Mouse (Mus musculus): ENCODE data around the gene Irf2bpl. TPM values are rescaled to one million over a fixed set of nuclear protein-coding genes. Genes with fewer than 3 reads are reported as not detected.
A peak's percentile ranks its signal among the peaks of the same experiment; 100 is the strongest.

Gene Irf2bpl
- polyA plus RNA-seq (2012; fragmentation: generic; extraction: Trizol) = 49.7 TPM
- long read RNA-seq, experiment 1, full-length matches to known transcripts = 28 of 28 reads
- long read RNA-seq, experiment 1, partial matches to known transcripts = 0 of 28 reads
- long read RNA-seq, experiment 1, other reads (novel, unspliced or antisense) = 0 of 28 reads
- long read RNA-seq, experiment 2, full-length matches to known transcripts = 572 of 574 reads
- long read RNA-seq, experiment 2, partial matches to known transcripts = 0 of 574 reads
- long read RNA-seq, experiment 2, other reads (novel, unspliced or antisense) = 2 of 574 reads

DNA sequence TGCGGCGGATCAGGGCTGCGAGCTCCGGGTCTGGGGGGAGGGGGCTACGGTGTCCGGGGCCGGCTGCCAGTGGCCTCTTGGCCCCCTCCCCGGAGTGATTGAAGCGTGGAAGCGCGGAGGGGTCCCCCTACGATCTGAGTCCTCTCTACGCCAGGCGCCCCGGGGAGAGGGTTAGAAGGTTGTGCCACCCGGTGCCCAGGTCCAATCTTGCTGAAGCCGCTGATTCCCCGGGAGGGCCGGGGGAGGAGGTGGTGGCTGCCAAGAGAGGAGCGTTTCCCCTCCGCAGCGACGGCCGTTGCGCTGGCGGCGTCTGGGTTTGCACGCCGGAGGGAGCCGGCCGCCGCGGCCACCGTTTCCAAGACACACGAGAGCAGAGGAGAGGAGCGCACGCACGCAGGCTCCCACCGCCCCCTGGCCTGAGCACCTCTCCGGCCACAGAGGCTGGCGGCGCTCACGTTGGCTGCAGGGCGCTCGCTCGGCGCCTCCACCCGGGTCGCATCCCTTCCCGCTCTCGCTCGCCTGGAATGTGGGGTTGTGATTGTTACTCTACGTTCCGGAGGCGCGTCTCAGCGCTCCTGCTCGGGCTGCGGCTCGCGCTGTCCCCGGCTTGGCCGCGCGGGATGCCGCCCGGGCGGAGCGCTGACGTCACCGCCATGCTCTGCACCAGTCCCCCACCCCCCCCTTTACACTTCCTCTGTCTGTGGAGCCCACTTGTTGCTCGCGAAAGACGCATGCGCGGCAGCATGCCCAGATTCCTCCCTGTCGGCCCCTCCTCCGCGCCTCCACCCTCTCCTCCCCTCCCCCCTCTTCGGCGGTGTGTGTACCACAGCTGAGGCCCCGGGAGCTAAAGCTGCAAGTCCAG lies at the start of gene Irf2bpl:
Irf2bpl (minus strand) TSS at position 602 of the 862 bp plus-strand sequence.
- Histone ChIP-seq H3K4me3 (ENCODE audit: insufficient read depth, poor library complexity, severe bottlenecking) (peak within 1 kb of the TSS; percentile 92), H3K79me2 (ENCODE audit: control insufficient read depth, insufficient read depth) (peaks cover 72% of the 10 kb centered on the region), H3K36me3 (ENCODE audit: control insufficient read depth, insufficient read depth) (peaks cover 22% of the 10 kb centered on the region), H3K79me3 (ENCODE audit: low read depth) (peaks cover 43% of the 10 kb centered on the region), H3K27me3 (ENCODE audit: control insufficient read depth, insufficient read depth, insufficient read length) (no peaks in the 10 kb centered on the region), H3ac (ENCODE audit: control insufficient read depth, insufficient read length, low read depth) (peak within 1 kb of the TSS; percentile 100)
- TF ChIP-seq MYOD1 (IDR thresholded peaks at IDR 0.05; ENCODE audit: control insufficient read depth, insufficient read length, low read depth) (no peak), MAX (IDR thresholded peaks at IDR 0.05) (peak; percentile 74)

DNA sequence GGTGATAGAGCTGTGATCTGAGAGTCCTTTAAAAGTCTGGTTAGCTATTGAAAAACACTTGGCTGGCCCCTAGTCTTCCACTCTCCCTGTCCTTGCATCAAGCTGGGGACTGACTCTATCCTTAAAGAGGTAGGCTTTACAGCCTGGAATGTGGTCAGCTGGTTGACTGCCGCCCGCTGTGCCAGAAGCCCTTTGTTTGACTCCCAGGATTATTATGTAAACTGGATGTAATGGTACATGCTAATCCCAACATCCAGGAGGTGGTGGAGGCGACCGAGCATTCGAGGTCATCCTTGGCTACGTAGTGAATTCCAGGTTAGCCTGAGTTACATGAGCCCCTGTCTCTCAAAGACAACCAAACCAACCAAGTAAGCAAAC lies 48.0 kb upstream of the Irf2bpl start:
- Histone ChIP-seq H3K79me3 (ENCODE audit: low read depth) (no peaks in the 10 kb centered on the region), H3K36me3 (ENCODE audit: control insufficient read depth, insufficient read depth) (no peaks in the 10 kb centered on the region), H3K79me2 (ENCODE audit: control insufficient read depth, insufficient read depth) (no peaks in the 10 kb centered on the region), H3K27me3 (ENCODE audit: control insufficient read depth, insufficient read depth, insufficient read length) (no peaks in the 10 kb centered on the region), H3ac (ENCODE audit: control insufficient read depth, insufficient read length, low read depth) (no peak overlapping the region), H3K4me3 (ENCODE audit: insufficient read depth, poor library complexity, severe bottlenecking) (no peak overlapping the region)
- no peak for TF ChIP-seq CTCF (IDR thresholded peaks at IDR 0.05; ENCODE audit: control insufficient read depth, insufficient read depth, insufficient read length)
- TF ChIP-seq MYOG (IDR thresholded peaks at IDR 0.05; ENCODE audit: control insufficient read depth, extremely low read depth, insufficient read length) = no peak
- no peak for TF ChIP-seq MYOD1 (IDR thresholded peaks at IDR 0.05; ENCODE audit: control insufficient read depth, insufficient read length, low read depth)
- no peak for TF ChIP-seq USF1 (IDR thresholded peaks at IDR 0.05; ENCODE audit: low read depth)
- TF ChIP-seq MAX (IDR thresholded peaks at IDR 0.05) = no peak
- TF ChIP-seq FOSL1 (IDR thresholded peaks at IDR 0.05; ENCODE audit: insufficient read depth, low read length, poor library complexity, severe bottlenecking) = no peak
- no peak for TF ChIP-seq CEBPB (IDR thresholded peaks at IDR 0.05; ENCODE audit: low read depth)

DNA sequence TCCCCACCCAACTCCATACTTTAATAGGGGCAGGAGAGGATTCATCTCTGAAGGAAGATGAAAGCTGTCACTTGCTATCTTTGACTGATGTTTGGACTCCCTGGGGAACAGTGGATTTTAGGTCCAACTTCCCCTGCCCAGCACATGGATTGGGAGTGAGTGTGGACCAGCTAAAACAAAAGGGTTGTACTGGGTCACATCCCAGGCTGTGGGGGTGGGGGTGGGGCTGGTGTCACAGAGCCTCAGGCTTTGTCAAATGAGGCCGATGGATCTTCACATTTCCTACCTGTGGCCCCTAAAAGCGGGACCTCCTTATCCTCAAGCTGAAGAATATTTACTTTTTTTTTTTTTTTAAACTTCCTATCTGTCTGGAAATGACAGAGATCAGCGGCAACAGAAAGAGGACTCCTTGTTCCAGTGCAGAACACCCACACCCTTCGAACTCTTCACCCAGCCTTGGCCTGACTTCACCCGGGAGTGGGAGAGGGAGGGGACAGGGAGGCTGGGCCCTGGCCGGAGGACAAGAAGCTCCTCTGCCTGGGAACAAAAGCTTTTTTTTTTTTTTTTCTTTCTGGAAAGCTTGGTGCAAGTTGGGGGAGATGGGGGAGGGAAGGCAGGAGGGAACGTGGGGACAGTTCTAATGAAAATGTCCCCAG lies 47.4 kb upstream of the Irf2bpl start:
- H3K36me3 ChIP-seq (ENCODE audit: control insufficient read depth, insufficient read depth) = no peaks in the 10 kb centered on the region
- H3K27me3 ChIP-seq (ENCODE audit: control insufficient read depth, insufficient read depth, insufficient read length) = no peaks in the 10 kb centered on the region
- H3K79me2 ChIP-seq (ENCODE audit: control insufficient read depth, insufficient read depth) = no peaks in the 10 kb centered on the region
- TF ChIP-seq CTCF (IDR thresholded peaks at IDR 0.05; ENCODE audit: control insufficient read depth, insufficient read depth, insufficient read length) = no peak
- no peak for TF ChIP-seq MAX (IDR thresholded peaks at IDR 0.05)
- no peak for TF ChIP-seq USF1 (IDR thresholded peaks at IDR 0.05; ENCODE audit: low read depth)
- TF ChIP-seq MYOD1 (IDR thresholded peaks at IDR 0.05; ENCODE audit: control insufficient read depth, insufficient read length, low read depth) = no peak
- no peak for TF ChIP-seq MYOG (IDR thresholded peaks at IDR 0.05; ENCODE audit: control insufficient read depth, extremely low read depth, insufficient read length)
- TF ChIP-seq CEBPB (IDR thresholded peaks at IDR 0.05; ENCODE audit: low read depth) = no peak
- TF ChIP-seq FOSL1 (IDR thresholded peaks at IDR 0.05; ENCODE audit: insufficient read depth, low read length, poor library complexity, severe bottlenecking) = no peak
- no peak overlapping the region for H3ac ChIP-seq (ENCODE audit: control insufficient read depth, insufficient read length, low read depth)
- no peaks in the 10 kb centered on the region for H3K79me3 ChIP-seq (ENCODE audit: low read depth)
- no peak overlapping the region for H3K4me3 ChIP-seq (ENCODE audit: insufficient read depth, poor library complexity, severe bottlenecking)

DNA sequence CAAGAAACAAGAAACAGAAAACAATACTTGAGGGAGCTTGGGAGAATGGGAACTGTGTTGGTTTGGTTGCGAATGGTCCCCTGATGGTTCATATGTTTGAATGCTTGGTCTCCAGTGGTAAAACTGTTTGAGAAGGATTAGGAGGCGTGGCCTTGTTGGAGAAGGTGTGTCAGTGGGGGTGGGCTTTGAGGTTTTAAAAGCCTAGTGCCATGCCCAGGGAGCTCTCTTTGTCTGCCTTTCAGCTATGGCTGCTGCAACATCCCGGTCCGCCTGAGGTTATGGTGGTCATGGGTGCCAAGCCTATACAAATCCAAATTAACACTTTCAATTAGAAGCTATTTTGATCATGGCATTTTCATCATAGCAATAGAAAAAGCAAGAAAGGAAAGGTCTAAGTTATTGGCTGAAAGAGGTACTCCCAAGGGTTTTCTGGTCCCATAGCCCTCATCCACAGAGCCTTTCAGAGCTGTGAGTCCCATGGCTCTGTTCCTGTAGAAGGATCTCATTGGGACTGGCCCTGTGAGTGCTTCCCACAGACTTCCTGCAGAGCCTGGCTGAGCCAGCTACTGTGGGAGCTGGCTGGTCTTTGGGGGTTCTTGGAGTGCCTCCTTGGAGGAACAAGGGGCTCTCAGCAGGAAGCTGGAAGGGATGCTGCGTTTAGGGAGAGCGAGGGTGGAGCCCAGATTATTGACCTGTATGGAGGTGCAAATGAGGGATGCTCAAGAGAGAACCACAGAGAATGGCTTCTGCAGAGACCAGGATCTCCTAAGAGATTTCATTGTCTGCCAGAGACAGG lies 46.5 kb upstream of the Irf2bpl start:
- Histone ChIP-seq H3K27me3 (ENCODE audit: control insufficient read depth, insufficient read depth, insufficient read length) (no peaks in the 10 kb centered on the region), H3K79me3 (ENCODE audit: low read depth) (no peaks in the 10 kb centered on the region), H3K4me3 (ENCODE audit: insufficient read depth, poor library complexity, severe bottlenecking) (no peak overlapping the region), H3ac (ENCODE audit: control insufficient read depth, insufficient read length, low read depth) (no peak overlapping the region), H3K36me3 (ENCODE audit: control insufficient read depth, insufficient read depth) (no peaks in the 10 kb centered on the region), H3K79me2 (ENCODE audit: control insufficient read depth, insufficient read depth) (no peaks in the 10 kb centered on the region)
- TF ChIP-seq CTCF (IDR thresholded peaks at IDR 0.05; ENCODE audit: control insufficient read depth, insufficient read depth, insufficient read length) = no peak
- no peak for TF ChIP-seq MAX (IDR thresholded peaks at IDR 0.05)
- TF ChIP-seq USF1 (IDR thresholded peaks at IDR 0.05; ENCODE audit: low read depth) = no peak
- TF ChIP-seq CEBPB (IDR thresholded peaks at IDR 0.05; ENCODE audit: low read depth) = no peak
- no peak for TF ChIP-seq FOSL1 (IDR thresholded peaks at IDR 0.05; ENCODE audit: insufficient read depth, low read length, poor library complexity, severe bottlenecking)
- no peak for TF ChIP-seq MYOG (IDR thresholded peaks at IDR 0.05; ENCODE audit: control insufficient read depth, extremely low read depth, insufficient read length)
- no peak for TF ChIP-seq MYOD1 (IDR thresholded peaks at IDR 0.05; ENCODE audit: control insufficient read depth, insufficient read length, low read depth)

DNA sequence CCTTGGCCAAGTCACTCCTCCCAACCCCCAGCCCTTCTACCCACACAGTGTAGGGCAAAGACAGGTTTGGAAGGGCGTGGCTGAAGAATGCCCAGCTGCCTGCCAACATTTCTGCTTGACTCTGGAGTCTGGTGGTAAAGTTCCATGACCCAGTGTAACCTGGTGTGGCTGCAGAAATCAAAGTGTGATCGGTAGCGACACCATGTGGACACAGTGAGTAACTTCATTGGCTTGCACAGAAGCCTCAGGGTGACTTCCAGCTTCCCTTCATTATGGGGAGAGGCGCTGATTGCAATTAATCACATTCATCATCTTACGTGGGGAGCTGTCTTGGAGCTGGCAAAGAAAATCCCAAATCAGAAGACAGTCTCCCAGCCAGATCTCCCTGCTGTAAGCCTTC lies 39.2 kb upstream of the Irf2bpl start:
- no peak overlapping the region for H3K4me3 ChIP-seq (ENCODE audit: insufficient read depth, poor library complexity, severe bottlenecking)
- no peak overlapping the region for H3ac ChIP-seq (ENCODE audit: control insufficient read depth, insufficient read length, low read depth)
- TF ChIP-seq USF1 (IDR thresholded peaks at IDR 0.05; ENCODE audit: low read depth) = no peak
- no peak for TF ChIP-seq MAX (IDR thresholded peaks at IDR 0.05)
- TF ChIP-seq CTCF (IDR thresholded peaks at IDR 0.05; ENCODE audit: control insufficient read depth, insufficient read depth, insufficient read length) = peak; percentile 82
- no peaks in the 10 kb centered on the region for H3K79me3 ChIP-seq (ENCODE audit: low read depth)
- no peaks in the 10 kb centered on the region for H3K27me3 ChIP-seq (ENCODE audit: control insufficient read depth, insufficient read depth, insufficient read length)
- H3K79me2 ChIP-seq (ENCODE audit: control insufficient read depth, insufficient read depth) = no peaks in the 10 kb centered on the region
- H3K36me3 ChIP-seq (ENCODE audit: control insufficient read depth, insufficient read depth) = no peaks in the 10 kb centered on the region

Measured in C2C12 (cell line).